Mouse (Mus musculus) myocyte (in vitro differentiated cells): Measurements from ENCODE around the gene Ppp2r5e.

Experiments
- E2F4 ChIP-seq: IDR thresholded peaks from one replicate; pipeline ENCODE4 v1.6.1; 2011; ENCODE audit warnings: mild to moderate bottlenecking, control low read depth, moderate library complexity; ENCODE audit not compliant: insufficient read depth
- MAX ChIP-seq: IDR thresholded peaks from one replicate; pipeline ENCODE4 v1.6.1; 2011; ENCODE audit warnings: low read depth, mild to moderate bottlenecking, control low read depth
- POLR2A ChIP-seq: IDR thresholded peaks from one replicate; pipeline ENCODE4 v1.6.1; 2011; ENCODE audit warnings: low read depth, mild to moderate bottlenecking, control low read depth, moderate library complexity; ENCODE audit not compliant: insufficient read length
- POLR2AphosphoS2 ChIP-seq: IDR thresholded peaks from one replicate; pipeline ENCODE4 v1.6.1; 2011; ENCODE audit warnings: low read depth, control low read depth; ENCODE audit not compliant: insufficient read length
- REST ChIP-seq: IDR thresholded peaks from one replicate; pipeline ENCODE4 v1.6.1; 2011; ENCODE audit warnings: mild to moderate bottlenecking, control low read depth, moderate library complexity; ENCODE audit not compliant: insufficient read depth, insufficient read length
- TCF12 ChIP-seq: IDR thresholded peaks from one replicate; pipeline ENCODE4 v1.6.1; 2011; ENCODE audit warnings: mild to moderate bottlenecking, control low read depth; ENCODE audit not compliant: poor library complexity, insufficient read depth, severe bottlenecking

DNA sequence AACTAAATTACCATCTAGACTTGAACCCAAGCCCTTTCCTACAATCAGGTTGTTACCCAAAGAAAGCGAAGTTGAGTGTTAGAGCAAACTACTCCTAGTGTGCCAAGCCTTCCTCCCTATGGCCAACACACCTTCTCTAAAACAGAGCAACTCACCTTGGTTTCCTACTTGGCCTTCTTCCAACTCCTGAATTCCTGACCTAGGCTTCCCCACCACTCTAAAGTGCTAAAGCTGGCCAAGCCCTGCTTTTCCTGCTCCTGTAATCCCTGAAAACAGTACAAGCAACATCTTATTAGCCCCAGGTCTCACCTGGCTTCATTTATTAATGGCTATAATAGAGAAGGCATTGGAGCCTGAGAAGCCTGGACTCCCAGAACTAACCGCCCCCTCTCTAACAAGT lies 17.0 kb downstream of the Ppp2r5e start:
- TF ChIP-seq POLR2A (no peak), E2F4 (no peak), TCF12 (no peak), MAX (no peak), REST (no peak), POLR2AphosphoS2 (no peak)
